Mouse (Mus musculus) olfactory bulb, adult 2 months (tissue): ENCODE measurements around the gene Tcl1b1. TPM values are rescaled to one million over a fixed set of nuclear protein-coding genes. Genes with fewer than 3 reads are reported as not detected.
"Not testable (repeated sequence)": the region's sequence is repeated elsewhere in the genome, so short reads cannot be mapped to it uniquely, and the experiment has no call there.

ENCODE experiments used
- H3K27ac ChIP-seq: fragments of 200-500 bp; 2 replicates; pipeline ENCODE4 v1.5.1; 2012; ENCODE audit warnings: low read depth, low read length; ENCODE audit not compliant: insufficient read depth
- H3K4me1 ChIP-seq: fragments of 200-500 bp; 2 replicates; pipeline ENCODE4 v1.6.1; 2012; ENCODE audit warnings: low read length; ENCODE audit not compliant: control insufficient read depth, insufficient read depth
- H3K4me3 ChIP-seq: fragments of 200-500 bp; 2 replicates; pipeline ENCODE4 v1.5.1; 2012; ENCODE audit warnings: mild to moderate bottlenecking, low read depth, low read length, moderate library complexity; ENCODE audit not compliant: insufficient read depth
- CTCF ChIP-seq: fragments of 200-500 bp; IDR thresholded peaks from 2 replicates; pipeline ENCODE4 v1.5.1; 2012; ENCODE audit warnings: low read depth, mild to moderate bottlenecking, low read length, moderate library complexity; ENCODE audit not compliant: insufficient read depth
- POLR2A ChIP-seq: fragments of 200-500 bp; IDR thresholded peaks from 2 replicates; pipeline ENCODE4 v1.6.1; 2012; ENCODE audit warnings: mild to moderate bottlenecking, low read depth, low read length, moderate library complexity; ENCODE audit not compliant: insufficient read depth
- WGBS: fragments of 180-500 bp; shearing (Covaris S2); methylation state at CpG from one replicate; pipeline ENCODE4 v1.1.7; 2018; 5-methylcytosine and 5-hydroxymethylcytosine counted together
- polyA plus RNA-seq: library from polyadenylated mRNA; stranded (reverse); fragments of >200 nt; gene quantifications from 2 replicates; pipeline ENCODE4 v1.2.4, GENCODE M21; 2012; ENCODE audit warnings: low replicate concordance; ENCODE audit not compliant: missing spikeins, insufficient read depth, insufficient read length

Gene Tcl1b1
- polyA plus RNA-seq, 1 experiment = not detected

- no peak overlapping the region for H3K4me3 ChIP-seq
- no peaks in the 10 kb centered on the region for H3K4me1 ChIP-seq
- 94% methylated on average over 3 of the region's 3 CpGs for WGBS
- TF ChIP-seq CTCF = no peak
- no peak for TF ChIP-seq POLR2A
- no peak overlapping the region for H3K27ac ChIP-seq
Measured at GRCm38 (mm10) chr12:105143096-105143495, 16.4 kb upstream of the Tcl1b1 start.

GRCm38 (mm10) chr12:105144928-105145327, 14.6 kb upstream of the Tcl1b1 start:
- not testable (repeated sequence) for H3K4me3 ChIP-seq, H3K4me1 ChIP-seq, H3K27ac ChIP-seq
- WGBS = 53% methylated on average over 1 of the region's 1 CpGs

GRCm38 (mm10) chr12:105145714-105146113, 13.8 kb upstream of the Tcl1b1 start, which contains the start of gene Tcl1b2:
Tcl1b2 (plus strand) TSS chr12:105146014.
- no peak within 1 kb of the TSS for H3K4me3 ChIP-seq
- H3K27ac ChIP-seq = no peak within 1 kb of the TSS
- TF ChIP-seq POLR2A = no peak
- TF ChIP-seq CTCF = no peak
- no peaks in the 10 kb centered on the region for H3K4me1 ChIP-seq
- WGBS = 87% methylated on average over 3 of the region's 3 CpGs

GRCm38 (mm10) chr12:105155286-105155685, 4.2 kb upstream of the Tcl1b1 start:
- H3K4me3 ChIP-seq, H3K4me1 ChIP-seq, H3K27ac ChIP-seq: not testable (repeated sequence)
- WGBS = 39% methylated on average over 4 of the region's 4 CpGs

- no peak for TF ChIP-seq CTCF
- no peak for TF ChIP-seq POLR2A
- H3K27ac ChIP-seq = no peak overlapping the region
- WGBS = 84% methylated on average over 6 of the region's 6 CpGs
- H3K4me1 ChIP-seq = no peaks in the 10 kb centered on the region
- no peak overlapping the region for H3K4me3 ChIP-seq
Measured at GRCm38 (mm10) chr12:105158842-105159241, 648 bp upstream of the Tcl1b1 start.

GRCm38 (mm10) chr12:105166734-105167133, 7.2 kb downstream of the Tcl1b1 start:
- Histone ChIP-seq H3K27ac (no peak overlapping the region), H3K4me3 (no peak overlapping the region), H3K4me1 (no peaks in the 10 kb centered on the region)
- 83% methylated on average over 3 of the region's 3 CpGs for WGBS
- no peak for TF ChIP-seq CTCF
- no peak for TF ChIP-seq POLR2A

- Histone ChIP-seq H3K4me1 (no peaks in the 10 kb centered on the region), H3K4me3 (no peak overlapping the region), H3K27ac (no peak overlapping the region)
- 92% methylated on average over 2 of the region's 2 CpGs for WGBS
- TF ChIP-seq CTCF (no peak), POLR2A (no peak)
Measured at GRCm38 (mm10) chr12:105173366-105173765, 13.9 kb downstream of the Tcl1b1 start.

- 32% methylated on average over 2 of the region's 2 CpGs for WGBS
- H3K4me3 ChIP-seq, H3K27ac ChIP-seq, H3K4me1 ChIP-seq: not testable (repeated sequence)
Measured at GRCm38 (mm10) chr12:105174318-105174717, 14.8 kb downstream of the Tcl1b1 start.

GRCm38 (mm10) chr12:105176044-105176443, 16.6 kb downstream of the Tcl1b1 start, which contains the start of gene Tcl1b5:
Tcl1b5 (plus strand) TSS chr12:105176344.
- H3K4me1 ChIP-seq, H3K4me3 ChIP-seq, H3K27ac ChIP-seq: not testable (repeated sequence)
- 79% methylated on average over 3 of the region's 3 CpGs for WGBS

- 76% methylated on average over 4 of the region's 4 CpGs for WGBS
- not testable (repeated sequence) for H3K27ac ChIP-seq, H3K4me3 ChIP-seq, H3K4me1 ChIP-seq
Measured at GRCm38 (mm10) chr12:105181040-105181644, 21.7 kb downstream of the Tcl1b1 start.

GRCm38 (mm10) chr12:105188980-105189379, 29.5 kb downstream of the Tcl1b1 start:
- 43% methylated on average over 2 of the region's 2 CpGs for WGBS
- H3K4me3 ChIP-seq, H3K27ac ChIP-seq, H3K4me1 ChIP-seq: not testable (repeated sequence)

GRCm38 (mm10) chr12:105190743-105191142, 31.3 kb downstream of the Tcl1b1 start, which contains the start of gene Tcl1b3:
Tcl1b3 (plus strand) TSS chr12:105191043.
- not testable (repeated sequence) for H3K27ac ChIP-seq, H3K4me1 ChIP-seq, H3K4me3 ChIP-seq
- WGBS = 96% methylated on average over 6 of the region's 6 CpGs

GRCm38 (mm10) chr12:105199684-105200497, 40.4 kb downstream of the Tcl1b1 start:
- not testable (repeated sequence) for H3K27ac ChIP-seq, H3K4me1 ChIP-seq, H3K4me3 ChIP-seq
- WGBS = 49% methylated on average over 7 of the region's 7 CpGs
